Mouse (Mus musculus): ENCODE measurements around the gene Atp6v0e2. TPM values are rescaled to one million over a fixed set of nuclear protein-coding genes. Genes with fewer than 3 reads are reported as not detected.

Gene Atp6v0e2
- polyA plus RNA-seq, 1 experiment from 2014 or later: 20.0 TPM

DNA sequence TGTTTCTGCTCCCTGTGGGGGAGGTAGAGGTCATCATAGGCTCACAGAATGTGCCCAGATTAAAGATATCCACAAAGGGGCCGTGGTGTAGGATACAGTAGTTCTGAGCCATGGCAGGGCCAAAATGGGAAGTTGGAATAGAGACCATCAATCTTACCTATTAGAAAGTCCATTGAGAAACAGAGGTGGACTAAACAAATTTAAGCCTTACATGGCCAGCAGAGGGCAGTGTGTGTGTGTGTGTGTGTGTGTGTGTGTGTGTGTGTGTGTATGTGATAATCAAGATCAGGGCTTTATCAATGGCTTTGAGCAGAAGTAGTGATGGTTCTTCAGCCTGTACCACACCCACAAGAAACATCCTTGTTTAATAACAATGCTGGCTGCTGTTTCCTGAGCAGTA, 8.9 kb downstream of the Atp6v0e2 start:
- Histone ChIP-seq H3K4me2 (ENCODE audit: low read depth, low read length) (no peak overlapping the region), H3K27ac (ENCODE audit: low read length) (no peak overlapping the region), H3K9me3 (replicated peaks; ENCODE audit: control insufficient read depth, low read length) (no peaks in the 10 kb centered on the region), H3K27me3 (ENCODE audit: control insufficient read depth, insufficient read depth, low read length) (0 out of 2 replicates have a peak, but pooled peaks cover 2% of the 10 kb centered on the region), H3K4me1 (ENCODE audit: control insufficient read depth, insufficient read depth, low read length) (no peaks in the 10 kb centered on the region), H3K9ac (ENCODE audit: low read length) (no peak overlapping the region), H3K4me3 (ENCODE audit: low read length) (no peak overlapping the region), H3K36me3 (ENCODE audit: control insufficient read depth, insufficient read depth) (no peaks in the 10 kb centered on the region)
- WGBS: 30% methylated on average over 1 of the region's 1 CpGs
- ATAC-seq (replicated peaks; ENCODE audit: extremely low read depth, insufficient read depth, low FRiP score): no peak

DNA sequence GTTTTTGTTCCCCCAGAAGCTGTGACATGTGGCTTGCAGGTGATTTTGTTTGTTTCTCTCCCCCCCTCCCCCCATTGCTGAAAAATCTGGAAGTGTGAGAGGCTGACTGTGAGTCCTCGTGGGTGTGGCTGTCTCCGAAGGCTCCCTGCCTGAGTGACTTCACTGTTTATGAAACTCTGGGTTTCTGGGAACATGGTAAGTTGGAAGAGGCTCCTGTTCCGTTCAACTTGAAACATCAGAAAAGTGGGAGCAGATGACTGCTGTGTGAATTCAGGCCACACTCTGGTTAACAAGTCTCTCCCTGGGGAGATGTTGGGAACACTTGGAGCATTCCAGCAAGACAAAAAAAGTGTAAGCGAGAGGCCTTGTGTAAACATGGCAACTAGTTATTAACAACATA, 9.4 kb downstream of the Atp6v0e2 start:
- no peaks in the 10 kb centered on the region for H3K9me3 ChIP-seq (replicated peaks; ENCODE audit: control insufficient read depth, low read length)
- no peaks in the 10 kb centered on the region for H3K36me3 ChIP-seq (ENCODE audit: control insufficient read depth, insufficient read depth)
- WGBS: 53% methylated on average over 4 of the region's 4 CpGs
- H3K9ac ChIP-seq (ENCODE audit: low read length): no peak overlapping the region
- ATAC-seq (replicated peaks; ENCODE audit: extremely low read depth, insufficient read depth, low FRiP score): no peak
- no peaks in the 10 kb centered on the region for H3K4me1 ChIP-seq (ENCODE audit: control insufficient read depth, insufficient read depth, low read length)
- H3K27ac ChIP-seq (ENCODE audit: low read length): no peak overlapping the region
- H3K27me3 ChIP-seq (ENCODE audit: control insufficient read depth, insufficient read depth, low read length): 0 out of 2 replicates have a peak, but pooled peaks cover 2% of the 10 kb centered on the region
- no peak overlapping the region for H3K4me3 ChIP-seq (ENCODE audit: low read length)
- no peak overlapping the region for H3K4me2 ChIP-seq (ENCODE audit: low read depth, low read length)

DNA sequence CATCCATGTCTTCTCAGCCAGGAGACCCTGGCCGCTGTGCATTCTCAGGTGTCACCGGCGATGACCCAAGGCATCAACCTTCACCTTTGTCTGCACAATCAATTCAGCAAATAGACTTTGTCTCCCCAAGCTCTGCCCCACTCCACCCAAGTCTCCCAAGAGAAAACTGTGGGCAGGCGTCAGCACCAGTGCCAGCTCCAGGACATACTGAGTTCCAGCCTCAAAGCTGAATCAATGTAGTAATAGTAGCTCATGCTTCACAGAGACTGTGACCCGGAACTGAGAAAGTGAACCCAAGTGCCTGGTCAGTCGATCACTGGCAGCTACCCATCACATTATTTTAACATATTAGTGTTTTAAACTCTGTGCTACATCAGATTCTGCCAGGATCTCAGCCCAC, 10.9 kb downstream of the Atp6v0e2 start:
- 81% methylated on average over 6 of the region's 6 CpGs for WGBS
- no peak overlapping the region for H3K4me3 ChIP-seq (ENCODE audit: low read length)
- H3K4me1 ChIP-seq (ENCODE audit: control insufficient read depth, insufficient read depth, low read length): no peaks in the 10 kb centered on the region
- H3K36me3 ChIP-seq (ENCODE audit: control insufficient read depth, insufficient read depth): no peaks in the 10 kb centered on the region
- H3K9ac ChIP-seq (ENCODE audit: low read length): no peak overlapping the region
- 0 out of 2 replicates have a peak, but pooled peaks cover 2% of the 10 kb centered on the region for H3K27me3 ChIP-seq (ENCODE audit: control insufficient read depth, insufficient read depth, low read length)
- no peak overlapping the region for H3K4me2 ChIP-seq (ENCODE audit: low read depth, low read length)
- no peak for ATAC-seq (replicated peaks; ENCODE audit: extremely low read depth, insufficient read depth, low FRiP score)
- H3K27ac ChIP-seq (ENCODE audit: low read length): no peak overlapping the region
- no peaks in the 10 kb centered on the region for H3K9me3 ChIP-seq (replicated peaks; ENCODE audit: control insufficient read depth, low read length)

DNA sequence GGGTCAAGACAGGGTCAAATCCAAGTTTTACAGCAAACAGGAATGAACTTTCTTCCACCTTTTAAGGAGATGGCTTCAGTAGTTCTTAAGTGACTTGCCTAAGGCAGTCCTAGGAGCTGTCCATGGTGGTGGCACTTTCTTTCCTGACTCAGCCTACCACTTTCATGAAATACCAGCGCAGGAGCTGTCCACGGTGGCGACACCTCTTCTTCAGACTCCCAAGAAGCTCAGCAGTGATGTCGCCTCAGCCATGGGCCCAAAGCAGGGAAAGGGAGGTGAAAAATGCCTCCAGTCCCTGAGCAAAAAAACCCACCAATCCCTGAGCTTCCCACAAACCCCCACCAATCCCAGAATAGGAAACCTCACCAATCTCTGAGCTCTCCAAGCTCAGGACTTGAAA, 15.5 kb downstream of the Atp6v0e2 start:
- H3K36me3 ChIP-seq (ENCODE audit: control insufficient read depth, insufficient read depth): peaks cover 5% of the 10 kb centered on the region; the same call in 1 of the 2 replicates
- no peak overlapping the region for H3K27ac ChIP-seq (ENCODE audit: low read length)
- H3K4me1 ChIP-seq (ENCODE audit: control insufficient read depth, insufficient read depth, low read length): peaks cover 9% of the 10 kb centered on the region
- H3K9ac ChIP-seq (ENCODE audit: low read length): no peak overlapping the region
- H3K9me3 ChIP-seq (replicated peaks; ENCODE audit: control insufficient read depth, low read length): no peaks in the 10 kb centered on the region
- no peak overlapping the region for H3K4me3 ChIP-seq (ENCODE audit: low read length)
- H3K27me3 ChIP-seq (ENCODE audit: control insufficient read depth, insufficient read depth, low read length): no peaks in the 10 kb centered on the region
- 51% methylated on average over 4 of the region's 4 CpGs for WGBS
- no peak overlapping the region for H3K4me2 ChIP-seq (ENCODE audit: low read depth, low read length)
- no peak for ATAC-seq (replicated peaks; ENCODE audit: extremely low read depth, insufficient read depth, low FRiP score)

DNA sequence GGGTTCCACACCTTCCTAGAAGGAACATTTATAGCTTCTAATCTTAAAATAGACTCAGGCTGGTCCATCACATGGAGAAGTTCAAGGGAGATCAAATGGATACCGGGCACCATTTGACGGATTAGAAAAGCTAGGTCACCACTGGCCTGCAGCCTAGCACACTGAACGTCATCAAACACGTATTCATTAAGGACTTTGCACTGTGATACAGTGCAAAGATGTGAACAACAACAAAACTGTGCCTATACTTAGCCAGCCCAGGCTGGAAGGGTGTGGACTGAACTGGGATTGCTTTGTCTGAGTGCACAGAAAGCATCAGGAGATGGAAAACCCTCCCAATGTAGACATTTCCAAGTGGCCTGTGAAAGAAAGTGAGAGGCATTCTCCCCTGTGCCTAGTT, 16.4 kb downstream of the Atp6v0e2 start:
- Histone ChIP-seq H3K9me3 (replicated peaks; ENCODE audit: control insufficient read depth, low read length) (no peaks in the 10 kb centered on the region), H3K27ac (ENCODE audit: low read length) (peak overlapping the region; percentile 98), H3K36me3 (ENCODE audit: control insufficient read depth, insufficient read depth) (peaks cover 5% of the 10 kb centered on the region; the same call in 1 of the 2 replicates), H3K9ac (ENCODE audit: low read length) (peak overlapping the region; percentile 77), H3K4me2 (ENCODE audit: low read depth, low read length) (peak overlapping the region; percentile 79), H3K4me1 (ENCODE audit: control insufficient read depth, insufficient read depth, low read length) (peaks cover 9% of the 10 kb centered on the region), H3K4me3 (ENCODE audit: low read length) (peak overlapping the region; percentile 66), H3K27me3 (ENCODE audit: control insufficient read depth, insufficient read depth, low read length) (no peaks in the 10 kb centered on the region)
- 69% methylated on average over 4 of the region's 4 CpGs for WGBS
- no peak for ATAC-seq (replicated peaks; ENCODE audit: extremely low read depth, insufficient read depth, low FRiP score)

DNA sequence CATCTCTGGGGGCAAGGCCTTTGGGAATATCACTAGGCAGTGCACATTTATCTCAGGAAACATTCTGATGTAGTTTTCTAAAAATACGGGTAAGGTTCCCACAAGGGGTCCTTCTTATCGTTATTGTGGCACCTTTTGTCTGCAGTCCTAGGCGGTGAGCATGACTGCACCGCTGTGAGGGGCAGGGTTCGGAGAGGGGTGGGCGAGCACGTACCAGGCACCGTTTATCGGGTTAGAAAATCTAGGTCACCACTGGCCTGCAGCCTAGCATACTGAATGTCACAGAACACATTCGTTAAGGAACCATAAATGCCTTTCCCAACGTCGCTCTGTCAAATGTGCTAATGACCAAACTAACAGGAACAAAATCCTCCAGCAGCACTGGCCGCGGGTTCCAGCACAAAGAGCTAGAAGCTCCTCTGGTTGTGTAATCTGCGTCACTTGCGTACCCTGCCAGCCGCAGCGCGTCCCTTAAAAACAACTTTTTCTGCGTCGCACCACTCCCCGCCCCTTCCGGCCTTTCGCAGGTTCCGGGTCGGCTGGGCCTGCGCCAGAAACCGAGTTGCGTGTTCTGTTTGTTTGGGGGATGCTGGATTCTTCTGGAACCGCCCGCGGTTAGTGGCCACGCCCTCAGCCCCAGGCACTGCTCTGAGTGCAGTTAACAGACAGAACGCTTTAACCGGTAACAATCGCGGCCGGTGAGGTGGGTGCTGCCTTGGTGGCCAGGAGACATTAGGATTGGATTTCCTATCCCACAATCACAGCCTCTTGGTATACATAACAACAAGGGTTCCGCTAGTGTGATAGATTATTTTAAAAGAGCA, 17.1 kb downstream of the Atp6v0e2 start, which contains the start of gene Lrrc61:
TSS of gene Lrrc61 (plus strand) at position 517 of the 824 bp plus-strand sequence.
- Histone ChIP-seq H3K9ac (ENCODE audit: low read length) (peak within 1 kb of the TSS; percentile 77), H3K4me2 (ENCODE audit: low read depth, low read length) (peak within 1 kb of the TSS; percentile 79), H3K4me3 (ENCODE audit: low read length) (peak within 1 kb of the TSS; percentile 66), H3K4me1 (ENCODE audit: control insufficient read depth, insufficient read depth, low read length) (peaks cover 9% of the 10 kb centered on the region), H3K27ac (ENCODE audit: low read length) (peak within 1 kb of the TSS; percentile 98), H3K27me3 (ENCODE audit: control insufficient read depth, insufficient read depth, low read length) (no peaks in the 10 kb centered on the region), H3K36me3 (ENCODE audit: control insufficient read depth, insufficient read depth) (peaks cover 5% of the 10 kb centered on the region; the same call in 1 of the 2 replicates), H3K9me3 (replicated peaks; ENCODE audit: control insufficient read depth, low read length) (no peaks in the 10 kb centered on the region)
- peak; percentile 85 for ATAC-seq (replicated peaks; ENCODE audit: extremely low read depth, insufficient read depth, low FRiP score)
- under 1% methylated on average over 39 of the region's 39 CpGs for WGBS

DNA sequence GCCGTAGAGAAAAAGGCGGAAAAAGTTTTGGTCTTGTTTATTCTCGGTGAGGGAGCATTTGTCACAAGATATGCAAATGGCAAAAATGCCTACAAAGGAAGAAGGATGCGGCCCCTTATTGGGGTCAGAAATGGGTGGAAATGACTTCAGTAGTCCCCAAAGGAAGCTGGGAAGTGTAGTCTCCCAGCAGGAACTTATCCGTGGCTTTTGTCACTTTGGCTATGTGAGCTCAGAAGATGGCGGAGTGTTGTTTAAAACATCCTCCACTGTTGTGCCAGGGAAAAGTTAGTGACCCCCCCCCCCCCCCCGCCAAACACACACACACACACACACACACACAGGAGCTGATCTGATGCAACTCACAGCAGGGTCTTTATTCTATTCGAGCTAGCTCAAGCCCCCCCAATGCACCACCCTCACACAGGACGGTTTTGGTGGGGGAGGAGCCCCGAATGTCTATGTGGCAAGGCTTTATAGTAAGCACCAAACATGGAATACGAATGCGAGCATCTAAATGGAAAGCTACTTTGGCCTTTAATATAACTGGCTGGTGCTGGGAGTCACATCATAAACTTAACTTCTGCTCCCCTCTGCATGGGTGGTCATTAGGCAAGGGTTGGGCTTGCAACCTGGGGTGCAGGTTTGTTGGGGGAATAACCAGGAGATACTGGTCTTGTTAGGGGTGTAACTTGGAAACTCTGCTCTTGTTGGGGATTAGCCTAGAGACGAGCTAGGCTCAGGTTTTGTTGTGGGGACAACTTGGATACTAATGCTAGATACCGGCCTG, 17.9 kb downstream of the Atp6v0e2 start:
- peaks cover 9% of the 10 kb centered on the region for H3K4me1 ChIP-seq (ENCODE audit: control insufficient read depth, insufficient read depth, low read length)
- H3K4me2 ChIP-seq (ENCODE audit: low read depth, low read length): peak overlapping the region; percentile 79
- no peaks in the 10 kb centered on the region for H3K27me3 ChIP-seq (ENCODE audit: control insufficient read depth, insufficient read depth, low read length)
- WGBS: 32% methylated on average over 13 of the region's 14 CpGs
- H3K27ac ChIP-seq (ENCODE audit: low read length): peak overlapping the region; percentile 98
- H3K9ac ChIP-seq (ENCODE audit: low read length): peak overlapping the region; percentile 77
- peak; percentile 83 for ATAC-seq (replicated peaks; ENCODE audit: extremely low read depth, insufficient read depth, low FRiP score)
- peak overlapping the region; percentile 66 for H3K4me3 ChIP-seq (ENCODE audit: low read length)
- peaks cover 5% of the 10 kb centered on the region; the same call in 1 of the 2 replicates for H3K36me3 ChIP-seq (ENCODE audit: control insufficient read depth, insufficient read depth)
- H3K9me3 ChIP-seq (replicated peaks; ENCODE audit: control insufficient read depth, low read length): no peaks in the 10 kb centered on the region

DNA sequence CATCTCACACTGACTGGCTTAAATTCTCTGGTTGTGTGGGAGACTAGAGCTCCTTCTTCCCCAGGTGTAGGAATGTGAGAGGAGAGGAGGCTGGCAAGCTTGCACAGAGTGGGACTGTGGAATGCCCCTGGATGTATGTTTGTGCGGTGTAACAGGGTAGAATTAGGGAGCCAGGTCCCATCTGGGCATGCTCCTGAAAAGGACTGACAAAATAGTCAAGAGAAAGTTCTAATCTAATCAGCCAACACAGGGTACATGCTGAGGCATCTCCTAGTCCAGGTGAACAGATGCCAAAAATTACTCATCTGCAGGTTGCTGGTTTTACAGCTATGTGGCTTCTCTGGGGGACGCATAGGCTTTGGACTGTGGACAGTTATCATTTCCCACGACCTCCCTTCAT, 18.5 kb downstream of the Atp6v0e2 start:
- no peak overlapping the region for H3K9ac ChIP-seq (ENCODE audit: low read length)
- peaks cover 9% of the 10 kb centered on the region for H3K4me1 ChIP-seq (ENCODE audit: control insufficient read depth, insufficient read depth, low read length)
- peaks cover 5% of the 10 kb centered on the region; the same call in 1 of the 2 replicates for H3K36me3 ChIP-seq (ENCODE audit: control insufficient read depth, insufficient read depth)
- no peaks in the 10 kb centered on the region for H3K9me3 ChIP-seq (replicated peaks; ENCODE audit: control insufficient read depth, low read length)
- H3K4me3 ChIP-seq (ENCODE audit: low read length): no peak overlapping the region
- 91% methylated on average over 3 of the region's 3 CpGs for WGBS
- H3K4me2 ChIP-seq (ENCODE audit: low read depth, low read length): no peak overlapping the region; the same call in 1 of the 2 replicates
- no peak for ATAC-seq (replicated peaks; ENCODE audit: extremely low read depth, insufficient read depth, low FRiP score)
- no peak overlapping the region; the same call in 1 of the 2 replicates for H3K27ac ChIP-seq (ENCODE audit: low read length)
- H3K27me3 ChIP-seq (ENCODE audit: control insufficient read depth, insufficient read depth, low read length): no peaks in the 10 kb centered on the region

Data from heart, embryonic 16.5 days (tissue).